Mouse (Mus musculus) 3T3-L1 (cell line): Measurements from ENCODE around the gene Gm20388.
"Not testable (repeated sequence)": the region's sequence is repeated elsewhere in the genome, so short reads cannot be mapped to it uniquely, and the experiment has no call there.

Experiments used
- DNase-seq: peaks from one replicate; pipeline ENCODE4 v3.0.0-alpha.2; 2015; ENCODE audit warnings: low read depth, low spot score

The Gm20388 gene

GRCm38 (mm10) chr8:120766622-120767021 is 856.0 kb downstream of the Gm20388 start:
- DNase-seq = no peak

GRCm38 (mm10) chr8:120768454-120769218 is 858.0 kb downstream of the Gm20388 start:
- no peak for DNase-seq

DNA sequence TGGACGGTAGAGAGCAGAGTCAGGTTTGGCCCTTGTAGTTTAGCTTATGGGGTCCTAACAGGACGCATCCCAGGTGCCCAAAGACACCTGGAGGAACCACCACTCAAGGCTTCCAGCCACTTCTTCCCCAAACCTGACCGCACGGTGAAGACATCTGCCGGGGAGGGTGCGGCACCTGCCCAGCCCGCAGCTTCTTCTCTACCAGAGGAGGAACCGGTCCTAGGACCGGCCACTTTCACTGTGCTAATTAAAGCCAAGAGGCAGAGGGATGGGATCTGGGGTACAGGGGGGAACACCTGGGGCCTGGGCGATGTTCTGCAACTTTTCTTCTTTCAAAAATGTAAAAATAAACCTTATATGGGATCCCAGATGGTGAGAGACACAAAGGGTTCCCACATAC is 866.5 kb downstream of the Gm20388 start:
- DNase-seq = no peak

DNA sequence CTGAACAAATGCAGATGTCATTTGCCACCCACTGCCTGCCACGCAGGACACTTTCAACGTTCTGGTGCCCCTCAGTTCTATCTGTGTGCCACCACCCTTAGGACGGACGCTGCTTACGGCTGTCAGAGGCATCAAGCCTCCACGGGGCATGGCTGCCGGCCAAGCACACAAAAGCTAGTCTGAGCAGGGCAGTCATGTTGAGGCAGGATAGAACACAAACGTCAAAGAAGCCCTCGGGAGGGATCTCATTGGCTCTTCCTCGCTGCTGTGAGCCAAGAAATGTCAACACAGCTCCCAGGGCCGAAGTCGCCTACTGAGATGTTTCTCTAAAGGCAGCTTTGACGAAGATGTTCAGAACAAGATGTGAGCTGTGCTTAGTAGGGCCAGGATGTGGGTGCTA is 867.1 kb downstream of the Gm20388 start:
- DNase-seq = no peak

- DNase-seq = no peak
These were observed 868.5 kb downstream of the Gm20388 start for GRCm38 (mm10) chr8:120779106-120779505.

- DNase-seq = no peak
These were observed 873.1 kb downstream of the Gm20388 start for GRCm38 (mm10) chr8:120783781-120784180.

DNA sequence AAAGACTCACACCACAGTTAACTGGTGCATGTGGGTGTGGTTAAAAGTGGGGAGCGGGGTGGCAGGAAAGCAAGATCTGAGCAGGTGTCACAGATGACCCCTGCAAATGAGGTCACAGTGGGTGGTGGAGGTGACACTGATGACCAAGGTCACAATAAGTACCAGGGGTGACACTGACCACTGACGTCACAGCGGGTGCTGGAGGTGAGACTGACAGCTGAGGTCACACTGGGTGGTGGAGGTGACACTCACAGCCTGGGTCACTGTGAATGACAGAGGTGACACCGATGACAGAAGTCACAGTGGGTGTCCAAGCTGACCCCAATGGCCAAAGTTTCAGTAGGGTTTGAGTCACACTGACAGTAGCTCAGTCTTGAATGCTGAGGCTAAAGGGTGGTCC is 876.1 kb downstream of the Gm20388 start:
- DNase-seq = no peak

- no peak for DNase-seq
These were observed 877.0 kb downstream of the Gm20388 start for GRCm38 (mm10) chr8:120787631-120788030.

DNA sequence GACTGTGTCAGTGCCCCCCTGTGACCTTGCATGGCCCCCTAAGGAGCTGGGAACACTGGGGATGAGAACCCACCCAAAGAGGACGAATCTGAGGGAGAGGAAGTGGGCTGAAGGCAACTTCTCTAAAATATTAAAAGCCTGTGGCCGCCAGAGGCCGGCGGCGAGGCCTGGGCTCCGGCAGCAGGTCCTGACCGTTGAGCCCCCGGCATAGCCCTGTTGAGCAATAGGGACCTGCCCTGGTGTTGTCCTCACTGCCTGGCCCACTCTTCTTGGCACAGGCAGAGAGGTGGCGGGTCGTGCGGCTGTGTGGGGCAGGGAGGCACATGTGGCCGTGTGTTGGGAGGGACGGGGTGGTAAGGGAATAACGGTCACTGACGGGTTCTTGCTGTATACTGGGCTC is 882.1 kb downstream of the Gm20388 start:
- no peak for DNase-seq

DNA sequence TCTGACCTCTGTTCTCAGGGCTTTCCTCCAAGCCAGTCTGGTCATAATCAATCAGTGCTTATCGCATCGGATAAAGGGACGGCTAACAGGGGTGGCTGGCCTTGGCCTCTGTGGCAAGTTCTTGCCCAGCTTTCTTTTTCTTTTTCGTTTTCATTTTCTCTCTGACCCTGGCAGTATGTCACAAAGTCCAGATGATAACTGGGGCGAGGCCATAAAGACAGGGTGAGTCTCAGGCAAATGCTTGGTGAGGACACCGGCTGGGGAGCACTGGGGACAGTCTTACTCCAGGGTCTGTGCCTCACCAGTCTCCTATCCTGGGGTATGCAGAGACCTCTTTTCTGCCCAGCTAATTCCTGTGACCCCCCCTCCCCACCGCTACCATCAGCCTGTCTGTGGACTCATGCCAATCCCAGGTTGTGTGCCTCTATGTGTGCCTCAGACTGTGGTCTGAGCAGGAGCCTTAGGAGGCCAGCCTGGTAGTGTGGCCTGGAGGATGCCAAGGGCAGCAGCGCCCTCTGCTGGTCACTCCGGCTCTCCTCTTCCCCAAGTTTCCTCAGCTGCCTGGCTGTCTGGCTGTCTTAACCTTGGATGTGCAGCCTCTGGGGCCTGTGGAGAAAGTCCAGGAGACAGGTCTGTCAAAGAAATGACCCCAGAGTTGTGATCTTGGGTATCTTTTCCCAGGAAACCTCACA is 885.4 kb downstream of the Gm20388 start:
- DNase-seq = peak; percentile 76

DNA sequence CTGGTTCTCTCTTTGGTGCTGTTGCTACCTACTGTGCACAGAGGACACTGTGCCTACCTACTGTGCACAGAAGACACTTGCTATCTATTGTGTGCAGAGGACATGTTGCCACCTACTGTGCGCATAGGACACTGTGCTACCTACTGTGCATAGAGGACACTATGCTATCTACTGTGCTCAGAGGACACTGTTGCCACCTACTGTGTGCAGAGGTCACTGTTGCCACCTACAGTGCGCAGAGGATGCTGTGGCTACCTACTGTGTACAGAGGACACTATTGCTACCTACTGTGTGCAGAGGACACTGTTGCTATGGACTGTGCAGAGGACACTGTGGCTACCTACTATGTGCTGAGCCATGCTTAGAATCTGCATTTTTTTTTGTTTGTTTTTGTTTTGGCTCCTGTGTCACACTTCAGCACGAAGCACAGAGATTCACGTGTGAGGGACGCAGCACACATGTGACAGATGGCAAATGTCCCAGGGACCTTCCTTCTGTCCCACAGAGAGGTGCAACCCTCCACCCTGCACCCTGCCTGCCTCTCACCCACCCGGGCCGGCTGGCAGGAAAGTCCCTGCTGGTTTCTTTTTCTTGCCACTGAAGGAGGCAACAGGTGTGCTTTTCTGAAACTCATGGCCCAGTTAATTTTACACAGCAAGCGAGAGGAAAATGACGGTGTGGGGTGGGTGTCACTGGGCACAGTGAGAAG is 886.5 kb downstream of the Gm20388 start:
- no peak for DNase-seq

DNA sequence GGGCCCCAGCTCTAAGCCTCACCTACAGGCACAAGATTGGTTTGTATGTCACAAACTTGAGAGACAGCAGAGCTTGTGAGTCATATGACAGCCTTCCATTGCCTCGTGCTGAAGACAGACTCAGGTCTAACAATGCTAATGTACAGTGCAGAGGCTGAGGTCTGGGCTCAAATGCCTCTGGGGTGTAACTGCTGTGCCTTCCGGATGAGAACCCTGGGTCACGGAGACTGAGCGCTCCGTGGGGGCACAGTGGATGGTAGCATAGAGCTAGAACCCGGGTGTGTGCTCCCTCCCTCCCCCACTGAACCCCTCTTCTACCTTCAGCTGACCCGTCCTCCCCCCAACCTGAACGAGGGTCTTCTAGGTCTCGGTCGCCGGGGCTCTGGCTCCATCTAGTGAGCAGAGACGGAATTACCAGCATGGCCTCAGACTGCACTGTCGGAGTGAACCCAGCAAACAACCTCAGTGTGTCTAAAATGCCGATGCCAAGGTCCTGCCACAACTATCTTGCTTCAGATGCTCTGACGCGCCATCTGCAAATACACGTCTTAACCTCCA is 889.7 kb downstream of the Gm20388 start:
- peak; percentile 26 for DNase-seq

DNA sequence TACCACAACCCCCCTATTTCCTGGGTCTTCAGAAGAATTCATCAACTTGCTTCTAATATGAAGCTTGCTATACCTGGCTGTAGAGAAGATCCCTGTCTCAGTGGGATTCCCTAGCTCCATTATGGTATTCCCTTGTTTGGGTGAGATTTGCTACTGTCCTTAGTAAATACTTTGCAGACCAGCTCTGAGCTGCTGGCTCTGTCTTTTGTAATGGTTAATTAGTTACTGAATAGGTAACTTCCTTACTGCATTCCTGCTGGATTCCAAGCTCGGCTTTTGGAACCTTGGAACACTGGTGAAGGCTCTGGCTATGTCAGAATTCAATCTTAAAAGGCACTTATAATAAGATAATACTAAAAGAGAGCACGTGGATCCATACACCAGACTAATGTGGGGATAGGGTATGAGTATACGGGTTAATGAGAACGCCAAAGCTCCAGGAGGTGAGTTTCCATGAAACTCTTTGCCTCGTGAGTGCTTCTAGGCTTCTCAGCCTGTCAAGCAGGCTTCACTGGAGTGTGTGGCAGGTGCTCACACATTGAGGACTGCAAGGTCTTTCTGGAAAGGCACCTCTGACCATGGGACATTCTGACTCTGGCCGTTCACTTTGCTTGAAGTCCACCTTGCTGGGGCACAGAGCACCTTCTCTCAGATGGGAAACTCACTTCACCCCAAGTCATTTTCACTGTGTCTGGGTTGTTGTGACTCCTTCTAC is 893.2 kb downstream of the Gm20388 start:
- not testable (repeated sequence) for DNase-seq

- no peak for DNase-seq
These were observed 894.1 kb downstream of the Gm20388 start for GRCm38 (mm10) chr8:120804741-120805140.

GRCm38 (mm10) chr8:120806780-120807264 is 896.2 kb downstream of the Gm20388 start:
- no peak for DNase-seq

GRCm38 (mm10) chr8:120807719-120808118 is 897.1 kb downstream of the Gm20388 start:
- DNase-seq = peak; percentile 28

DNA sequence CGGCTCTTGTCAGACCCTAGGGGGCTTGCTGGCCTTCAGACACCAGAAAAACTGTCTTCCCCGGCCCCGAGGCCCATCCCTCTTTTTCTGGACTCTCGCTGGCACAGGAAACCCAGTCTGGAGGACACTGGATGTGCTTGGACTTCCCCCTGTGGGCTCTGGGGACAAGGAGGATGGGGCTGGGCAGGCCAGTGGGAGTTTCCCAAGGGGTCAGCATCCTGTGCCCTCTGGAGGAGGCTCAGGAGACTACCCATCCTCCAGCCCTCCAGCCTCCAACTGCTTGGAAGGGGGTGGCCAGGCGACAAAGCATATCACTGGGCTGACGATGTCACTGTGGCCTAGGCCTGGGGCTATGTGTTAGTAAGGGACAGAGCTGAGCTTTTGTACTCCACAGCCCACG is 898.4 kb downstream of the Gm20388 start:
- no peak for DNase-seq

- DNase-seq = no peak
These were observed 901.3 kb downstream of the Gm20388 start for GRCm38 (mm10) chr8:120811953-120812352.

- no peak for DNase-seq
These were observed 902.4 kb downstream of the Gm20388 start for GRCm38 (mm10) chr8:120813028-120813427.

DNA sequence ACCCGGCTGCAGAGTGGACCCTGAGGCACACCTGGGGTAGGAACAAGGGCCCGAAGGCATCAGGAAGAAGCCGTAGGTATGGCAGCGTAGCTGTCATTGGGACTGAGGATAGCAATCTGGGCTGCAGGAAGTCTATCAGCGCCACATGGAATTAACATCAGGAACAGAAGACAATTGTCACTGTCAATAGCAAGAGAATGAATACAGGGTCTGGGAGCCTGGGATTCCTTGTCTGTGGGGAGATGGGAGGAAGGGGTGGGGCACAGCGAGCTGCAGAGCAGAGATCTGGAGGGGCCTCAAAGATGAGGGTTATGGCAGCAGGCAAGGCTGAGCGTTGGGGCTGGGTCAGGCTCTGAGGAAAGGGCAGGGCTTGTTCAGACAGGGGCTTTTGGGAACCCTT is 903.2 kb downstream of the Gm20388 start:
- no peak for DNase-seq

- DNase-seq = peak; percentile 75
These were observed 905.7 kb downstream of the Gm20388 start for GRCm38 (mm10) chr8:120816371-120816770.
